Mouse (Mus musculus): Measurements from ENCODE around the gene E2f2. TPM values are rescaled to one million over a fixed set of nuclear protein-coding genes. Genes with fewer than 3 reads are reported as not detected.

The E2f2 gene
- total RNA-seq, 2 experiments from 2014 or later: 1.8 to 3.5 TPM

DNA sequence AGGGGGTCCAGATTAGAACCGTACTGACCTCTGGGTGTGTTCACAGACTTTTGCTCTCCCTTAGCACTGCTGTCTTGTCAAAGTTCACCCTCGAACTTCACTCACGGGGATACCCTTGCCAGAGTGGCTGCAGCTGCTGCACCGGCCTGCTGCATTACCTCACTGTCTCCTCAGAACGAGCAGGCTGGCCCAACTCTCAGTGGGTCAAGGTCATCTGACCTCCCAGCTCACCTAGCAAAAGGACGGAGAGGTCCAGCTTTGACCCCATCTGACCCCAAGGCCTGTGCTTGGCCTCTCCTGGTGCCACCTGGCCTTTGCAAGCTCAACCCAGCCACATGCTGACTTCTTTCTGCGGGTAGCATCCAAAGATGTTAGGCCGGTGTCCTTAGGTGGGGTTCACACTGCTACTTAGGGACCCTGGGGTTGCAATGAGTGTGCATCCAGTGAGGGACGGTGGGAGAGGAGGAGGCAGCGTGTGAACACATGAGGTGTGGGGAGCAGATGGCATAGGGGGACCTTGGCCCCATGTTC, 3.9 kb downstream of the E2f2 start:
- no peak for DNase-seq

- DNase-seq: peak; percentile 45
Observed at GRCm38 (mm10) chr4:136177244-136177611, 5.0 kb downstream of the E2f2 start.

DNA sequence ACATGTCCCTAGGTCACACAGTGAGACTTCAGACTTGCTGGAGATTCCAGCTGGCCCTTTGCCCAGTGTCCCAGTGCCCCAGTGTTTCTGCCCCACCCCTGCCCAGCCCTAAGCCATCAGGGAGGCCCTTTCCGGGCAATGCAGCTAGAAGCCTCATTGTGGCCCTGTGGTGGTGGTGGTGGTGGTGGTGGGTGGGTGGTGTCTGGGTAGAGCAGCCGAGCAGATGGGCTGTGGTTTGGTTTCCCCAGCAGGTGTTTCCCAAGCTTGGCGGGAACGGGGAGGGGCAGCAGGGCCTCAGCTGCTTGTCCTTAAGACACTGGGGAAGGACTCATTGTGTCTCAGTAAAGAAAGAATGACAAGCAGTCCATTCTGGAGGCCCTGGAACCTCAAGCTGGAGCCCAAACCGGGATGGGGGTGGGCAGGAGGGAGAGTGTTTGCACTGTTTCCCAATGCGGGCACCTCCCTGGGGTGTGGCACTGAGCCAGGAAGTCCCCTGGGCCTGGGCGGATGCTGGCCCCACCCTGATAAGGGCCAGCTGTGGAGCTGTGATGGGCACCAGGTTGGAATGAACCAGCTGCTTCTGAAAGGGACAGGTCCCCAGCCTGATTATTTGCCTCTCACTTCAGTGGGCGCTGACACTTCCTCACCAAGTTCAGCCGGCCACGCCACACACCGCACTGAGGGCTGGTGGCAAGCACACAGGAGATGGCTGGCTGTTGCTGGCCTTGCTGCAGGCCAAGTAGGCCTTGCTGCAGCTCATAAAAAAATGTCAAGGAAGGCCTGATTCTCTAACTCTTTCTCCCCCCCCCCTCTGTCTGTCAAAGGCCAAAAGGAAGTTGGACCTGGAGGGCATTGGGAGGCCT, 5.6 kb downstream of the E2f2 start:
- DNase-seq: peak; percentile 49

- DNase-seq: no peak
Observed at GRCm38 (mm10) chr4:136178475-136178921, 6.3 kb downstream of the E2f2 start.

DNA sequence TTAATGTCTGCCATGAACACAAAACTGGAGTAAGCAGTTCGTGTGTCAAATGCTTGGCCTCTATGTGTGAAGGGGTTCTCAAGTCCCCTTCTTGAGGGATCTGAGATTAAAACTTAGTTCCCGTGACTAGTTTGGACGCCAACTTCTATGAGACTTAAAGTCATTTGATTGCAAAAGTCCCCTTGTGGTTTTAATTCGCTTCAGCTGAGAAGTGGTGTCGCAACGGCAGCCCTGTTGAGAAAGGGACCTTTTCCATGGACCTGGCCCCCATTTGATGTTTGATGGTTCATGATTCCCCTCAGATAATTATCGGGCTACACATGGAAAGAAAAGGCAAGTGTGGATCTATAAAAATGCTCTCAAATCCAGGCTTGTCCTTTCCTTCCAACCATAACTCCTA, 7.3 kb downstream of the E2f2 start:
- DNase-seq: no peak

- DNase-seq: peak; percentile 77
Observed at GRCm38 (mm10) chr4:136179998-136180397, 7.8 kb downstream of the E2f2 start.

GRCm38 (mm10) chr4:136180408-136181330, 8.5 kb downstream of the E2f2 start:
- DNase-seq: peak; percentile 87

GRCm38 (mm10) chr4:136181367-136181766, 9.2 kb downstream of the E2f2 start:
- no peak for DNase-seq

DNA sequence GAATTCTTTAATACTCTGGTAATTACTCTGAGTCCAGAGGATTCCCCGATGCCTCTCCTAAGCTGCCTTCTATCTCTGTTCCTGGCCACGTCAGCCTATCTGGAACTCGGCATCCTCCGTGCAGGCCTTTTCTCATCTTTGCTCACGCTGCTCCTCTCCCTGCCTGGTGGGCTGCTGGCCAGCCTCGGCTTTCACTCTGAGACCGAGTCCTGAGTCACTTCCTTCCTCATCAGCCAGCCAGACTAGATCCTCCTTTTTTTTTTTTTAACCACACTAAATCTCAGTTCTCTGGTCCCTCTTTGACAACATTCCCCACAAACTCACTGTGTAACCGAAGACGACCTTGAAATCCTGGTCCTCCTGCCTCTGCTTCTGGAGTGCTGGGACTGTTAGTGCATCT, 13.2 kb downstream of the E2f2 start:
- DNase-seq: peak; percentile 59

DNA sequence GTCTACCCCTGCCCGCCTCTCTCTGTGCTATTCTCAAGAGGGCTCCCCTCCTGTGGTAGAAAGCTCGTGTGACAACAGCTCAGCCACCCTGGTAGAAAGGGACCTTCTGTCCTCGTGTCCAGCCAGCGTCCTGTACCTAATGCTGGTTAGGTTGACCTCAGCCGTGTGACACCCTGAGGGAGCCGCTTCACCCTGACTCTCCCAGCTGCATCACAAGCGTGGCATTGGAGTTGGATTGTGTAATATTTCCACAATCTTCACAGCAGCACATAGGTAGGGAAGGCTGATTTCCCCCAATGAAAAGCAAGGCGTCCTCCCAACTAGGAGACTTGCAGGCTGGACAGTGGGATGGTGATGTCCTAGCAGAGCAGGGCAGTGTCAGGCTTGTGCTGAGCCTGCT, 14.1 kb downstream of the E2f2 start:
- no peak for DNase-seq

DNA sequence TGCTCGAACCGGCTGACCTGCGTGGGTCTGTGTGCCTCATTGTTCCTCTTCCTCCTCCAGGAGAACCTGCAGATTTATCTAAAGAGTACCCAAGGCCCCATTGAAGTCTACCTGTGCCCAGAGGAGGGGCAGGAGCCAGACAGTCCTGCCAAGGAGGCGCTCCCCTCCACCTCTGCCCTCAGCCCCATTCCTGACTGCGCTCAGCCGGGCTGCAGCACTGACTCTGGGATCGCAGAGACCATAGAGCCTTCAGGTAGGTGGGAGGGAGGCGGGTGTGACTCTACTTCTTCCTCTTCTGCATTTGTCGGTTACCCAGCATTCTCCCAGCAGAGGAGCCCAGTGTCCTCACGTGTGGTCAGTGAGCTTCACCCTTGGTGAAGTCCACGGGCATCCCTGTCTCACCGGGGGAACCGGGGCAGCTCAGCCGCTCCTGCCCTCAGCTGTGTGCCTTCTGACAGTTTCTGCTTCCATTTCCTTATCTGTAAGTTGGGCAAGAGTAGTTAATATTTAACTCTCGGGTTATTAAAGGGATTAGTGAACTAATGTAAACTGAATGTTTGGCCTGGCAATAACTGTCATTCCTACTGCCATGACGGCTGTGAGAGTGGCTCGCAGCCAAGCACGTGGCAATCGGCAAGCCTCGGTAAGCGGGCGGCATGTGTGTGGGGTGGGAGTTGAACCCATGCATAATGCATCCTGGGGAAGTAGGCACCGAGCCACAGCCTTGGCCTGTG, 14.7 kb downstream of the E2f2 start:
- DNase-seq: no peak

DNA sequence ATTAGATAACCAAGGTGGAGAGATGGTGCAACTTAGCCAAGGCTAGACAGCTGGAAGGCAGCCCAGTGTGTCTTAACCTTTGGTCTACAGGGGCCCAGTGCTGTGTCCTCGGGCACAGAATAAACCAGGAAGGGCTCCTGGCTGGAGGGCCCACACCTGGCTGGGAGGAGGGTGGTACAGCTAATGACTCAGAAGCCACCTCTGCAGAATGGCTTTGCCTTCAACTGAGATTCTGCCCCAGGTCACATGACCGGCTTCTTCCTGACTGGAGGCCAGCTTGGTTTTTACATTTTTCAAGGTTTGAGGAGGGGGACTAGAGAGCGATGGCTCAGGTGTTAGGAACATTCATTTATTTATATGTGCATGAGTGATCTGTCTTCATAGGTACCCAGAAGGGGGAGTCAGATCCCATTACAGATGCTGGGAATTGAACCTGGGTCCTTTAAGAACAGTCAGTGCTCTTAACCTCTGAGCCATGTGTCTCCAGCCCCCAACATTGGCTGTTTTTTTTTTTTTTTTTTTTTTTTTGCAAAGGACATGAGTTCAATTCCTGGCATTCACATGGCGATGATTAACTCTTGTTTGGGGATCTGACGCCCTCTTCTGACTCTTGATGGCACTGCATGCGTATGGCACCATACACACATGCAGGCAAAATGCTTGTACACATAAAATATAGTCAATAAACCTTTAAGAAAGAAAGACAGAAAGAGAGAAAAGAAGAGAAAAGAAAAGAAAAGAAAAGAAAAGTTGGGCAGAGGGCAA, 17.0 kb downstream of the E2f2 start:
- DNase-seq: no peak

DNA sequence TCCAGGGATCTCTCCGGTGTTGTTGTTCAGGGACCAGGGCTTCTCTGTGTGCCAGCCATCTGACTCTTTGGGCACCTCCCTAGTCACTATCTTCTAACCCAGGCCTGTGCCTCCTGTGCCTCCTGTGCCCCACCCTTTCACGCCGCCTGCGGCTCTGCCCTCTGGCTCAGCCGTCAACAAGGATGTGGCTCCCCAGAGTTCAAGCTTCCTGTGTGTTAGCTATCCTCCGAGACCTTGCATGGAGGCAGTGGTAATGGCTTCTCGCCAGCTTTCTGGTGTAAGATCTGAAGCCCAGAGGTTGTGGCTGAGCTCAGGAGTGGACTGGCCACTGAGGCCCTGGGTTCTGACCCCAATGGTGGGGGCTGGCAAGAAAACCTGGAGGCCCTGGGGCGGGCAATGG, 17.7 kb downstream of the E2f2 start:
- no peak for DNase-seq

GRCm38 (mm10) chr4:136193571-136193970, 21.4 kb downstream of the E2f2 start:
- no peak for DNase-seq

GRCm38 (mm10) chr4:136195029-136195428, 22.8 kb downstream of the E2f2 start:
- no peak for DNase-seq

GRCm38 (mm10) chr4:136195629-136196028, 23.4 kb downstream of the E2f2 start:
- no peak for DNase-seq

DNA sequence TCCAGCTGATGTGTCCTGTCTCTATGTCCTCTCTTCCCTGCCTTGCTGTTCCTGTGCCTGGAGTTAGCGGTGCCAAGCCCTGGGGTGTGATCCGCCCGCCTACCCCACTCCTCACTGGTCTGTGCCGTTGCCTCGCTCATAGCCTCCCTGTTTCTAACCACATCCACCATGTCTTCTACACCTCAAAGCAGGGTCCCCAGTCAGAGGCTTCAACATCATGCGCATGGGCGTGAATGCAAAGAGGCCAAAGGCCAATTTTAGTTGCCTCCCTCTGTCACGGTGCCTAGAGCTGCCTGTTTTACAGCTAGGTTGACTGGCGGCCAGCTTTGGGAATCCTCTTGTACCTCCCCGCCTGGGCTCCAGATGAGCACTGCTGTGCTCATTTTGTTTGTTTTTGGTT, 24.0 kb downstream of the E2f2 start:
- DNase-seq: no peak

GRCm38 (mm10) chr4:136198846-136199245, 26.7 kb downstream of the E2f2 start:
- DNase-seq: no peak

DNA sequence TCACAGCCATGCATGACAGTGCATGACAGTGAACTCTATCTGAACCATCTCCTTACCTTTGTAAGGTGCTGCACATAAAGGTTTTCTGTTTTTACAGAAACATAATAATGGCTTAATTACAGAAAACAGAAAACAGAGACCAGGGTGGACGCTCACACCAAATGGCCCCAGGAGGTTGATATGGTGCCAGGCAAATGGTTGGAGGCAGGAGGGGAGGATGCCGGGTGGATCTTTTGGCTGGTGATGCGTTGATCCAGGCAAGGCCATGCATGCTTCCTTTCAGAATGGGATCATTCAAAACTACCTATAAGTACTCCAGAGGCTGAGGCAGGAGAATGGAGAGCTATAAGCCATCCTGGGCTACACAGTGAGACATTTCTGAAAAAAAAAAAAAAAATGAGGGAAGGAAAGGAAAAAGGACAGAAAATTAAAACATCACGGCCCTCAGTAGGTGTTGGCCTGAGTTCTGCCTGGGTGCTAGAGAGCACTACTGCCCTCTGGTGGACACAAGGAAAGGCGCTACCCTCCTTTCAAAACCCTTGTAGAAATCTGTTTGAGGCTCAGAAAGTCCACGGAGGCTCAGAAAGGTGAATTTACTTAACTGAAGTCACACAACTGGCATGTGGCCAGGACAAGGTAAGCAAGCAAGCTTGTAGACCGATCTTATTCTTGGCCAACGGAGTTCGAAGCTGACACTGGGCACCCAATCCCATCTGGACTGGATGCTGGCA, 27.5 kb downstream of the E2f2 start:
- DNase-seq: no peak

- no peak for DNase-seq
Observed at GRCm38 (mm10) chr4:136202509-136202908, 30.3 kb downstream of the E2f2 start.

GRCm38 (mm10) chr4:136204775-136205174, 32.6 kb downstream of the E2f2 start:
- no peak for DNase-seq
